Mouse (Mus musculus): ENCODE data around the gene Psmb2. TPM values are rescaled to one million over a fixed set of nuclear protein-coding genes. Genes with fewer than 3 reads are reported as not detected.

The Psmb2 gene
- total and polyA plus RNA-seq, 2 experiments from 2014 or later, result 263 to 443 TPM

DNA sequence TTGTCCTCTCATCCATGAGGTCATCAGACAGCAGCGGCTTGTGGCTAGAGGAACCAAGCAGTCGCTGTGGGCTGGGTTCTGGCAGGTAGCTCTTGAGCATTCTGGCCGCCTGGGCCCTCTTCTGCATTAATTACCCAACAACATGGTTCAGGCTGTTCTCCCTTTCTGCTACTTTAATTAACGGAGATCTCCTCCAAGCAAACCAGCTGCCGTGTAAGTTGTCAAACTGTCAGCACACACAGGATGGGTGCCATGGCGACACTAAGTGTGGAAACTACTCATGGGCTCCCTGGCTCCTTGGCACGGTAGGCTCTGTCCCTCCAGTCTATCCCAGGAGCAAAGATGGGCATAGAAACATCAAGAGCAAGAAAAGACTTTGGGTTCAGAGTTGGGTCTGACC is 38.1 kb upstream of the Psmb2 start:
- no peak for TF ChIP-seq CTCF (IDR thresholded peaks at IDR 0.05; ENCODE audit: low read depth)
- no peak for TF ChIP-seq EP300 (IDR thresholded peaks at IDR 0.05; ENCODE audit: low read depth)
- Histone ChIP-seq H3K9me3 (replicated peaks; ENCODE audit: control insufficient read depth, low read length) (no peaks in the 10 kb centered on the region), H3K36me3 (replicated peaks; ENCODE audit: control insufficient read depth, insufficient read depth, low read length) (no peaks in the 10 kb centered on the region), H3K27ac (ENCODE audit: low read depth) (no peak overlapping the region), H3K4me2 (ENCODE audit: low read depth, low read length) (no peak overlapping the region), H3K4me3 (ENCODE audit: low read depth, low read length) (no peak overlapping the region), H3K9ac (replicated peaks; ENCODE audit: low read depth, low read length) (no peak overlapping the region), H3K4me1 (ENCODE audit: control insufficient read depth, insufficient read depth) (no peaks in the 10 kb centered on the region), H3K27me3 (ENCODE audit: control insufficient read depth, insufficient read depth, low read length) (peaks cover 9% of the 10 kb centered on the region; the same call in 1 of the 2 replicates)
- ATAC-seq (ENCODE audit: insufficient read depth, low read depth) (no peak), DNase-seq (ENCODE audit: low spot score) (no peak)
- WGBS, result 30% methylated on average over 7 of the region's 7 CpGs

- H3K4me2 ChIP-seq (ENCODE audit: low read depth, low read length), result no peak overlapping the region
- ATAC-seq (ENCODE audit: insufficient read depth, low read depth), result no peak
- H3K4me3 ChIP-seq (ENCODE audit: low read depth, low read length), result no peak overlapping the region
- no peak for DNase-seq (ENCODE audit: low spot score)
- TF ChIP-seq EP300 (IDR thresholded peaks at IDR 0.05; ENCODE audit: low read depth) (no peak), CTCF (IDR thresholded peaks at IDR 0.05; ENCODE audit: low read depth) (no peak)
- H3K4me1 ChIP-seq (ENCODE audit: control insufficient read depth, insufficient read depth), result no peaks in the 10 kb centered on the region
- H3K27ac ChIP-seq (ENCODE audit: low read depth), result no peak overlapping the region
- H3K27me3 ChIP-seq (ENCODE audit: control insufficient read depth, insufficient read depth, low read length), result peaks cover 4% of the 10 kb centered on the region; the same call in 1 of the 2 replicates
- WGBS, result 40% methylated on average over 9 of the region's 9 CpGs
- H3K9me3 ChIP-seq (replicated peaks; ENCODE audit: control insufficient read depth, low read length), result no peaks in the 10 kb centered on the region
- H3K36me3 ChIP-seq (replicated peaks; ENCODE audit: control insufficient read depth, insufficient read depth, low read length), result no peaks in the 10 kb centered on the region
- no peak overlapping the region for H3K9ac ChIP-seq (replicated peaks; ENCODE audit: low read depth, low read length)
These were observed 35.5 kb upstream of the Psmb2 start for GRCm38 (mm10) chr4:126641901-126642300.

GRCm38 (mm10) chr4:126643815-126644214 is 33.6 kb upstream of the Psmb2 start:
- H3K4me3 ChIP-seq (ENCODE audit: low read depth, low read length), result no peak overlapping the region
- H3K9me3 ChIP-seq (replicated peaks; ENCODE audit: control insufficient read depth, low read length), result no peaks in the 10 kb centered on the region
- DNase-seq (ENCODE audit: low spot score) (no peak), ATAC-seq (ENCODE audit: insufficient read depth, low read depth) (no peak)
- no peaks in the 10 kb centered on the region for H3K4me1 ChIP-seq (ENCODE audit: control insufficient read depth, insufficient read depth)
- H3K27ac ChIP-seq (ENCODE audit: low read depth), result no peak overlapping the region
- no peaks in the 10 kb centered on the region for H3K36me3 ChIP-seq (replicated peaks; ENCODE audit: control insufficient read depth, insufficient read depth, low read length)
- TF ChIP-seq CTCF (IDR thresholded peaks at IDR 0.05; ENCODE audit: low read depth), result no peak
- TF ChIP-seq EP300 (IDR thresholded peaks at IDR 0.05; ENCODE audit: low read depth), result no peak
- WGBS, result 66% methylated on average over 4 of the region's 4 CpGs
- no peak overlapping the region for H3K9ac ChIP-seq (replicated peaks; ENCODE audit: low read depth, low read length)
- peaks cover 8% of the 10 kb centered on the region; the same call in 1 of the 2 replicates for H3K27me3 ChIP-seq (ENCODE audit: control insufficient read depth, insufficient read depth, low read length)
- H3K4me2 ChIP-seq (ENCODE audit: low read depth, low read length), result no peak overlapping the region

- Histone ChIP-seq H3K4me3 (ENCODE audit: low read depth, low read length) (no peak overlapping the region), H3K9ac (replicated peaks; ENCODE audit: low read depth, low read length) (no peak overlapping the region), H3K4me2 (ENCODE audit: low read depth, low read length) (no peak overlapping the region), H3K36me3 (replicated peaks; ENCODE audit: control insufficient read depth, insufficient read depth, low read length) (no peaks in the 10 kb centered on the region), H3K27me3 (ENCODE audit: control insufficient read depth, insufficient read depth, low read length) (0 out of 2 replicates have a peak, but pooled peaks cover 6% of the 10 kb centered on the region), H3K9me3 (replicated peaks; ENCODE audit: control insufficient read depth, low read length) (no peaks in the 10 kb centered on the region), H3K4me1 (ENCODE audit: control insufficient read depth, insufficient read depth) (no peaks in the 10 kb centered on the region), H3K27ac (ENCODE audit: low read depth) (no peak overlapping the region)
- ATAC-seq (ENCODE audit: insufficient read depth, low read depth) (no peak), DNase-seq (ENCODE audit: low spot score) (no peak)
- no peak for TF ChIP-seq CTCF (IDR thresholded peaks at IDR 0.05; ENCODE audit: low read depth)
- TF ChIP-seq EP300 (IDR thresholded peaks at IDR 0.05; ENCODE audit: low read depth), result no peak
- WGBS, result 75% methylated on average over 10 of the region's 10 CpGs
These were observed 33.0 kb upstream of the Psmb2 start for GRCm38 (mm10) chr4:126644333-126644963.

GRCm38 (mm10) chr4:126647996-126648910 is 29.2 kb upstream of the Psmb2 start:
- TF ChIP-seq EP300 (IDR thresholded peaks at IDR 0.05; ENCODE audit: low read depth) (no peak), CTCF (IDR thresholded peaks at IDR 0.05; ENCODE audit: low read depth) (no peak)
- 58% methylated on average over 24 of the region's 24 CpGs for WGBS
- Histone ChIP-seq H3K27ac (ENCODE audit: low read depth) (no peak overlapping the region), H3K9me3 (replicated peaks; ENCODE audit: control insufficient read depth, low read length) (no peaks in the 10 kb centered on the region), H3K4me2 (ENCODE audit: low read depth, low read length) (no peak overlapping the region), H3K4me3 (ENCODE audit: low read depth, low read length) (no peak overlapping the region), H3K36me3 (replicated peaks; ENCODE audit: control insufficient read depth, insufficient read depth, low read length) (no peaks in the 10 kb centered on the region), H3K4me1 (ENCODE audit: control insufficient read depth, insufficient read depth) (no peaks in the 10 kb centered on the region), H3K9ac (replicated peaks; ENCODE audit: low read depth, low read length) (no peak overlapping the region), H3K27me3 (ENCODE audit: control insufficient read depth, insufficient read depth, low read length) (0 out of 2 replicates have a peak, but pooled peaks cover 7% of the 10 kb centered on the region)
- no peak for ATAC-seq (ENCODE audit: insufficient read depth, low read depth)
- DNase-seq (ENCODE audit: low spot score), result no peak
